Mouse (Mus musculus): Measurements from ENCODE around the gene Chchd4. TPM values are rescaled to one million over a fixed set of nuclear protein-coding genes. Genes with fewer than 3 reads are reported as not detected.

The Chchd4 gene
- polyA plus RNA-seq, 1 experiment from 2014 or later = 24.0 TPM

- in situ Hi-C loops (cut with MboI; ENCODE audit: low pct_unique_long_range_greater_than_20kb) = no loop called here
- POLR2A ChIA-PET = no interaction called here
- ATAC-seq = no peak
- TF ChIP-seq CTCF (IDR thresholded peaks at IDR 0.05) = no peak
- DNase-seq (ENCODE audit: low read depth, low spot score) = no peak
- peaks cover 30% of the 10 kb centered on the region for H3K27me3 ChIP-seq
- CTCF ChIA-PET = no interaction called here
These were observed 23.7 kb downstream of the Chchd4 start for GRCm38 (mm10) chr6:91449472-91450225.

DNA sequence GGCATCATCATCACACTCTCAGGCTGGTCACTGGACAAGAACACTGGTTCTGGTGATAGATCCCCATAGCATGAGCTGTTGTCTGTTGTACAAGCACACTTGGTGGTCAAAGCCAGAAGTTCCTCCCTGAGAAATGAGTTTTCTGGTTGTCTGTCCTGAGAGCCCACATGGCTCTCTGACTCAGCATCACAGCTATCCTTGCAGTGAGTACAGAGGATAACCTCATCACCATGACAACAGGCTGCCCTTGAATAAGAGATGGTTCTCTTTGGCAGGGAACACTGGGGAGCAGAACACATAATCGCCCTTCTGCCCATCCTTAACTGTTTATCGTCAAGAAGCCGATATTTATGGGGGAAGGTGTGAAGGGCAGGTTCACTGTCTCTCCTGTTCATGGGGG lies 28.0 kb downstream of the Chchd4 start:
- peaks cover 25% of the 10 kb centered on the region for H3K27me3 ChIP-seq
- no peak for TF ChIP-seq CTCF (IDR thresholded peaks at IDR 0.05)
- ATAC-seq (no peak), DNase-seq (ENCODE audit: low read depth, low spot score) (no peak)
- POLR2A ChIA-PET = no interaction called here
- in situ Hi-C loops (cut with MboI; ENCODE audit: low pct_unique_long_range_greater_than_20kb) = no loop called here
- CTCF ChIA-PET = no interaction called here

GRCm38 (mm10) chr6:91441145-91441662 lies 32.1 kb downstream of the Chchd4 start:
- CTCF ChIA-PET = interaction anchor here (0.8 to 1.8 kb wide), 4 partner anchors 13 to 68 kb away, joined by 3 to 5 read pairs (median 4); no protein-coding TSS in a partner anchor
- in situ Hi-C loops (cut with MboI; ENCODE audit: low pct_unique_long_range_greater_than_20kb) = no loop called here
- no peak for DNase-seq (ENCODE audit: low read depth, low spot score)
- TF ChIP-seq CTCF (IDR thresholded peaks at IDR 0.05) = no peak
- no peak for ATAC-seq
- H3K27me3 ChIP-seq = peaks cover 22% of the 10 kb centered on the region
- POLR2A ChIA-PET = no interaction called here

DNA sequence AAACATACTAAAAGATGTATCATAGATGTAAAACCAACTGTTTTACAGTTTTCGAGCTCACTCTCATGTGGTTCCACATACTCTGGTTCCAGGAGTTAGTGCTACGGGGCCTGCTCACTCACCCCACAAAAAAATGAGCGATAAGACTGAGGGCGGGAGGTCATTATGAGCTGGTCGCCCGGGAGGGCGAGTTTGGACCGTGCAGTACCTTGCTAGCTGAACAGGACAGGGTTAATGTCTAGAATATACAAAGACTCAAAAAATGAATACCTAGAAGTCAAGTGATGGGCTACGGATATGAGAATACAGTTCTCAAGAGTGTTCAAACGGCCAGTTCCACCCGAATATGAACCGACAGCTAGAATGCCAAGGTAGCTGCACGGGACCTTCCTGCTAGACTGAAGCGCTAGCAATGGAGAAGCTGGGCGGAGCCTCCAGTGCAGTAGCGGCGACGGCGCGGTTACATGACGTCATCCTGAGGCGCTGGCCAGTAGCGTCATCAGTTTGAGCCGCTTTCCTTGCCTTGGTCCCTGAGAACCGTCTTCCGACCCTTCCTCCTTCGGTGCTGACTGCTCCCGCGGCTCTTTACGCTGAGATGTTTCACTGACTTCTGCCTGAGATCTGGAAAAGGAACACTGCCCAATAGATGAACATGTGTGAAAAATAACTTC lies 32.7 kb downstream of the Chchd4 start:
- ChIA-PET POLR2A (no interaction called here), CTCF (interaction anchor here (0.6 to 1.8 kb wide), 5 partner anchors 13 to 1761 kb away, joined by 3 to 5 read pairs (median 3); no protein-coding TSS in a partner anchor)
- ATAC-seq (peak; percentile 54), DNase-seq (ENCODE audit: low read depth, low spot score) (peak; percentile 50)
- no peak for TF ChIP-seq CTCF (IDR thresholded peaks at IDR 0.05)
- H3K27me3 ChIP-seq = peaks cover 28% of the 10 kb centered on the region
- in situ Hi-C loops (cut with MboI; ENCODE audit: low pct_unique_long_range_greater_than_20kb) = no loop called here

DNA sequence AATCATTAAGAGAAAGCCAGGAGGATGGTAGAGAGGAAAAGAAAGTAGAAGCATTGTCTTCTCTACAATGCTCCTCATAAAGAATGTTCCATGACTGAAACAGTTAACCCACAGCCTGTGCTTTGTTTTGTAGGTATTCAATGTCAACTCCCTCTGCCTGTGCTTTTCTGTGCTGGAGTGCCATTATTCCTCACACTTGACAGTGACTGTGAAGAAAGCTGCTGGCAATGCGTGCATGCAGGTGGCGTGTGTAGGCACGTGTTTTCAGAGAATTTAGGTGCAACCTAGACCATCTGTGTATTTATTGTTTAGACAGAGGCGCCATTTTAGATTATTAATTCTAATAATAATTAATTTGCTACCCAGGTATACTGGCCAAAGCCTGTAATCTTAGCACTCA lies 49.2 kb downstream of the Chchd4 start:
- in situ Hi-C loops (cut with MboI; ENCODE audit: low pct_unique_long_range_greater_than_20kb) = no loop called here
- no peak for ATAC-seq
- DNase-seq (ENCODE audit: low read depth, low spot score) = no peak
- TF ChIP-seq CTCF (IDR thresholded peaks at IDR 0.05) = no peak
- H3K27me3 ChIP-seq = peaks cover 52% of the 10 kb centered on the region
- CTCF ChIA-PET = no interaction called here
- POLR2A ChIA-PET = no interaction called here

- POLR2A ChIA-PET = no interaction called here
- CTCF ChIA-PET = no interaction called here
- ATAC-seq = no peak
- TF ChIP-seq CTCF (IDR thresholded peaks at IDR 0.05) = no peak
- peaks cover 64% of the 10 kb centered on the region for H3K27me3 ChIP-seq
- in situ Hi-C loops (cut with MboI; ENCODE audit: low pct_unique_long_range_greater_than_20kb) = no loop called here
- DNase-seq (ENCODE audit: low read depth, low spot score) = no peak
These were observed 51.7 kb downstream of the Chchd4 start for GRCm38 (mm10) chr6:91421629-91422028.

- H3K27me3 ChIP-seq = peaks cover 45% of the 10 kb centered on the region
- DNase-seq (ENCODE audit: low read depth, low spot score) = no peak
- in situ Hi-C loops (cut with MboI; ENCODE audit: low pct_unique_long_range_greater_than_20kb) = no loop called here
- TF ChIP-seq CTCF (IDR thresholded peaks at IDR 0.05) = no peak
- POLR2A ChIA-PET = no interaction called here
- no peak for ATAC-seq
- CTCF ChIA-PET = interaction anchor here (7.1 kb wide), 1 partner anchor 133 kb away, joined by 81 read pairs; no protein-coding TSS in a partner anchor
These were observed 56.0 kb downstream of the Chchd4 start for GRCm38 (mm10) chr6:91417291-91417845.

DNA sequence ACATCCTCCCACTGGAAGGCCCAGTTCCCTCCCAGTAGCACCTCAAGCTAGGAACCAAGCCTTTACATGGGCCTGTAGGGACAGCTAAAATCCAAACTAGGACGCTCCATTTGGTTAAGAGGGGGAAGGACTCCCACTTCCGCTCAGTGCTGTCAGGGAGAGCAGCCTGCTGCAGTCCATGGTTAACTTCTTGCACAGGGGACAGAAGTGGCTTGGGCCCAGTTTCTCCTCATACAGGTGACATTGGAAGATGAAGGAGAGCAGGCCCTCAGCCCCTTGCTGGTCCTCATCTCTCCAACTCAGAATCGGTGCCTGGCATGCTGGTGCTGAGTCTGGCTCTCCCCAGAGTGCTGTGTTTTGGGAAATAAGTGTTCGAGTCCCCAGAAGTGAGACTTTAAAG lies 57.2 kb downstream of the Chchd4 start:
- in situ Hi-C loops (cut with MboI; ENCODE audit: low pct_unique_long_range_greater_than_20kb) = no loop called here
- ATAC-seq (no peak), DNase-seq (ENCODE audit: low read depth, low spot score) (no peak)
- ChIA-PET POLR2A (no interaction called here), CTCF (interaction anchor here (1.0 to 7.1 kb wide), 4 partner anchors 16 to 132 kb away, joined by 3 to 81 read pairs (median 3); no protein-coding TSS in a partner anchor)
- no peak for TF ChIP-seq CTCF (IDR thresholded peaks at IDR 0.05)
- peaks cover 35% of the 10 kb centered on the region for H3K27me3 ChIP-seq

DNA sequence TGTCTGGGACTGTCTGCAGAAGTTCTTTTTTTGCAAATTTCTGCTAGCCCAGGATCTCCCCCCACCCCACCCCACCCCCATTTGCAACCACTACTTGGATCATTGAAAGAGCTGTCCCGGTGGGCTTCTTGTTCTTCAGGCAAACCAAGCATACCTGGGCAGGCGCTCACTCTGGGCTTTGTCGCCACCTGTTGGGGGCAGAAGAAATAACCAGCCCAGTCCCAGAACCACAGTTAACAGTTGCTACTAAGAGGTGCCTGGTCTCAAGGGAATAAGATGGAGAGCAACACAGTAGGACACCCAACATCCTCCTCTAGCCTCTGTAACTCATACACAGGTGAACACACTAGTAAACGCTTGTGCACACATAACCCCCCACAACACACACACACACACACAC lies 58.5 kb downstream of the Chchd4 start:
- CTCF ChIA-PET = interaction anchor here (0.8 to 7.1 kb wide), 7 partner anchors 18 to 222 kb away, joined by 3 to 81 read pairs (median 3); no protein-coding TSS in a partner anchor
- ATAC-seq = no peak
- peaks cover 28% of the 10 kb centered on the region for H3K27me3 ChIP-seq

More for the DNA sequence above, 58.5 kb downstream of the Chchd4 start:
- in situ Hi-C loops (cut with MboI; ENCODE audit: low pct_unique_long_range_greater_than_20kb) = loop anchor here (5.0 kb wide), 2 partner anchors 128 to 258 kb away; partner anchors contain the start of gene Hdac11
- no peak for DNase-seq (ENCODE audit: low read depth, low spot score)
- no peak for TF ChIP-seq CTCF (IDR thresholded peaks at IDR 0.05)
- POLR2A ChIA-PET = interaction anchor here (0.7 kb wide), 1 partner anchor 132 kb away, joined by 3 read pairs; no protein-coding TSS in a partner anchor

Other genes with a start within 250 kb of the Chchd4 start
- 10.4 TPM for gene Wnt7a, start 62.2 kb downstream of the Chchd4 start, polyA plus RNA-seq (2021)
- 59.2 TPM for gene Tmem43, start 157 bp upstream of the Chchd4 start, polyA plus RNA-seq (2021)
- 45.1 TPM for gene Xpc, start 42.3 kb upstream of the Chchd4 start, polyA plus RNA-seq (2021)
- 82.6 TPM for gene Lsm3, start 42.4 kb upstream of the Chchd4 start, polyA plus RNA-seq (2021)
- 497 TPM for gene Slc6a6, start 210.5 kb upstream of the Chchd4 start, polyA plus RNA-seq (2021)